Mouse (Mus musculus) heart, embryonic 16.5 days (tissue): ENCODE data around the gene Adamts9. TPM values are rescaled to one million over a fixed set of nuclear protein-coding genes. Genes with fewer than 3 reads are reported as not detected.

Experiments used
- ATAC-seq: fragments of 200-750 bp; cut with Nextera tagmentation; replicated peaks from 2 replicates; pipeline ENCODE4 v1.8.0; 2017; ENCODE audit warnings: moderate number of reproducible peaks; ENCODE audit not compliant: insufficient read depth, low FRiP score; ENCODE audit errors: extremely low read depth
- H3K27ac ChIP-seq: fragments of 300-500 bp; sonication (generic); 2 replicates; pipeline ENCODE4 v1.5.1; 2014; ENCODE audit warnings: mild to moderate bottlenecking, low read length, control low read depth, moderate library complexity
- H3K27me3 ChIP-seq: fragments of 300-500 bp; sonication (generic); 2 replicates; pipeline ENCODE4 v1.6.1; 2014; ENCODE audit warnings: low read length, mixed read lengths; ENCODE audit not compliant: control insufficient read depth, insufficient read depth
- H3K36me3 ChIP-seq: fragments of 300-500 bp; sonication (generic); 2 replicates; pipeline ENCODE4 v1.6.1; 2014; ENCODE audit not compliant: control insufficient read depth, insufficient read depth
- H3K4me1 ChIP-seq: fragments of 300-500 bp; sonication (generic); 2 replicates; pipeline ENCODE4 v1.6.1; 2014; ENCODE audit warnings: low read length, mixed read lengths; ENCODE audit not compliant: control insufficient read depth, insufficient read depth
- H3K4me2 ChIP-seq: fragments of 300-500 bp; sonication (generic); 2 replicates; pipeline ENCODE4 v1.6.1; 2014; ENCODE audit warnings: low read depth, mild to moderate bottlenecking, control low read depth, low read length
- H3K4me3 ChIP-seq: fragments of 300-500 bp; sonication (generic); 2 replicates; pipeline ENCODE4 v1.5.1; 2014; ENCODE audit warnings: mild to moderate bottlenecking, control low read depth, low read length
- H3K9ac ChIP-seq: fragments of 300-500 bp; sonication (generic); 2 replicates; pipeline ENCODE4 v1.6.1; 2014; ENCODE audit warnings: low read length, control low read depth
- H3K9me3 ChIP-seq: fragments of 300-500 bp; sonication (generic); replicated peaks from 2 replicates; pipeline ENCODE4 v1.6.1; 2016; ENCODE audit warnings: low read length; ENCODE audit not compliant: control insufficient read depth
- WGBS: fragments of 180-500 bp; shearing (Covaris S2); extraction: QIAGEN DNeasy Blood & Tissue Kit; methylation state at CpG from one replicate; pipeline ENCODE4 v1.1.7; 2014; 5-methylcytosine and 5-hydroxymethylcytosine counted together
- polyA plus RNA-seq: library from polyadenylated mRNA; unstranded; fragments of >200 nt; fragmentation: Nextera tagmentation; extraction: Ambion mirVana; gene quantifications from 2 replicates; pipeline ENCODE4 v1.2.1, GENCODE M21; 2015

Adamts9 gene
- polyA plus RNA-seq, 1 experiment from 2014 or later = 6.3 TPM

DNA sequence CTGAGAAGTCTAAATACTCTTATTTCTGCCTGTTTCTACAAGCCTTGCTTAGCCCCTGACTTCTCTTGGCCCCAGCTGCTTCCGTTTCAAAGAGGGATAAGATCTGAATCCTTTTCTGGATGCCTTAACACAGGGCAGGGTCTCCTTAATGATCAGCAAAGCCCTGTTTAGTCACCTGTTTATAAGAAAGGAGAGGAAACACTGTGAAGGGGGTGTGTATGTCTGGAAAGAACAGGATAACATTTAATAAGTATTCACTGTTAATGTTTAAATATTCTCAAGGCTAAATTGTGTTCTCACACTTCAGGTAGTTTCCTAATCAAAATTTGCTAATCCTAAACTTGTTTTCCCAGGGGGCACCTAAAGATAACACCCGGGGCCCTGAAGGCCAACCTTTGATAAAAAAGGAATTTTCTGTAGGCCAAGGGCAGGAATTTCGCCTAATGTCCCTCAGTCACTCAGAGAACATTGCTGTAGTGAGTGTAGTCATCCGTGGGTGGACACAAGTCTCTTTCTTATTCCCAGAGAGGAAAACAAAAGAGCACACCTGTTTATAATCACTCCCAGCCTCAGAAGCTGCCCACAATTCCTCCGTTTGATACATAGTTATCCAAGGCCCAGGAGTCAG, 82.9 kb downstream of the Adamts9 start:
- no peak overlapping the region for H3K4me3 ChIP-seq
- H3K27me3 ChIP-seq = no peaks in the 10 kb centered on the region
- no peak overlapping the region for H3K9ac ChIP-seq
- ATAC-seq = no peak
- no peaks in the 10 kb centered on the region for H3K9me3 ChIP-seq
- peak overlapping the region; percentile 48; the same call in 1 of the 2 replicates for H3K27ac ChIP-seq
- peaks cover 19% of the 10 kb centered on the region; the same call in 1 of the 2 replicates for H3K36me3 ChIP-seq
- 37% methylated on average over 5 of the region's 5 CpGs for WGBS
- no peak overlapping the region for H3K4me2 ChIP-seq
- peaks cover 17% of the 10 kb centered on the region for H3K4me1 ChIP-seq

DNA sequence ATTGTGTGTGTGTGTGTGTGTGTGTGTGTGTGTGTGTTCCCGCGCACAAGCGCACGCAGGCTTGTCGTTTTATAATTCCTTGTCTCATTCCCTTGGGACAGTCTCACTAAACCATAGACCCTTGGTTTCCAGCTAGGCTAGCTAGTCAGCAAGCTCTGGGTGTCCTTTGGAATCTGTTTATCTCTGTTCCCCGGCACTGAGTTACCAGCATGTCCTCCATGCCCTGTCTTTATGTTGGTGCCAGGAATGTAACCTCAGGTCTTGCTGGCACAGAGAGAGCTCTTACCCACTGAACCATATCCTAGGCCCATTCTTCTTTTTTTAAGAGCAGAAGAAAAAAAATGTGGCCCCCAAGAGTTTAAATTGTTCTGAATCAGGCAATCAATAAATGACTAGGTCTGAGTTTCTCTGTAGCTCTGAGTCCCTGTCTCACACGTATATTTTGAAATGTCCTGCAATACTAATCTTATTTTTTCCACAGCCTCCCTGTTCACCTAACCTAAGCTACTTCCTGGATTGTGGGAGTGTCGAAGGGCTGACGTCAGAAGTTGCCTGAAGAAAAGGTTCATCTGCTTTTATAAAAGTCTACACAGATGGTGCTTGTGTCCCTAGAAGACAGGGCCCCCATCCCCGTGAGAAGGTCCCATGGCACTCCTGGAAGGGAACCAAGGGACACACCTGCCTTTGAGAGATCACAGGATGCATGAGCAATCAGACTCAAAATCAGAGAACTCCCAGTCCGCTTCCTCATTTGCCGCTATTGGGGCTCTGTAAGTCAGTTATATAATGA, 84.4 kb downstream of the Adamts9 start:
- Histone ChIP-seq H3K9ac (no peak overlapping the region), H3K36me3 (peaks cover 19% of the 10 kb centered on the region; the same call in 1 of the 2 replicates), H3K4me1 (peaks cover 24% of the 10 kb centered on the region), H3K27me3 (no peaks in the 10 kb centered on the region), H3K9me3 (no peaks in the 10 kb centered on the region), H3K27ac (0 out of 2 replicates have a peak overlapping the region, but pooled peaks have one; percentile 8), H3K4me3 (no peak overlapping the region), H3K4me2 (no peak overlapping the region)
- WGBS = 75% methylated on average over 12 of the region's 12 CpGs
- ATAC-seq = no peak

DNA sequence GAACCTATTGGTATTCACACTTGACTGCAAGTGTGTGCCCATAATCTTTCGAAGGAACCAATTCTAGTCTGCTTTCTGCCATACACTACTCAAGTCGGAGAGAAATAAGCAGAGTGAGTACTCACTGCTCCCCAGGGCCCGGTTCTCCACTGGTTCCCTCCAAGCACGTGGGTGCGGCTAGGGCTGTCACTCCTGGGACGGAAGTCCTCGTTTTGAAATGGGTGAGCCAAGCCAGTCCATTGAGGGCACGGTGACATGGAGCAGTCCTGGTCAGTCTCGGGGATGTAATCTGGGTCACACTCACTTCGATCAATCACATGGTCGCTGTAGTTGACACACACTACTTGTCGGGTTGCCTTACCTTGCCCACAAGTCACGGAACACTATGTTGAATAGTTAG, 85.5 kb downstream of the Adamts9 start:
- H3K36me3 ChIP-seq = peaks cover 19% of the 10 kb centered on the region; the same call in 1 of the 2 replicates
- H3K9me3 ChIP-seq = no peaks in the 10 kb centered on the region
- H3K27ac ChIP-seq = no peak overlapping the region
- 87% methylated on average over 13 of the region's 13 CpGs for WGBS
- H3K4me2 ChIP-seq = no peak overlapping the region
- H3K4me1 ChIP-seq = peaks cover 24% of the 10 kb centered on the region
- no peak overlapping the region for H3K4me3 ChIP-seq
- H3K9ac ChIP-seq = no peak overlapping the region
- no peaks in the 10 kb centered on the region for H3K27me3 ChIP-seq
- no peak for ATAC-seq

DNA sequence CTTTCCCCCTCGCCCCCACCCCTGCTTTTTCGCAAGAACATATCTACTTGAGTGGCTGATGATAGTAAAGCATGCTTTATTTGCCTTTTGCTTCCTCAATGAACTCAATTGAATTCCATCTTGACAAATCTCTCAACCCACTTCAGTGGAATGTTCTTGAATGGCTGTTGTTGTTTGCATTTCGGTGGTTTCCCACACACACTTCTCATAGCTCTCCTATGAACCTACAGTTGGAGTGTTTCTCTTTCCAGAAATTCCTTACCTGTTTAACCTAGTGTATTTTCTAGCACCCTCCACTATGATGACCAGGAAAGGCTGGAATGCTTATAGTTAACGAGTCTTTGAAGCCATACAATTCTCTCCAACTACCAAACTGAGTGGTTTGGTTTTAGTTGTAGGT, 88.4 kb downstream of the Adamts9 start:
- WGBS = 62% methylated on average over 4 of the region's 4 CpGs
- no peak for ATAC-seq
- Histone ChIP-seq H3K4me1 (peaks cover 20% of the 10 kb centered on the region), H3K9me3 (no peaks in the 10 kb centered on the region), H3K36me3 (peaks cover 18% of the 10 kb centered on the region; the same call in 1 of the 2 replicates), H3K9ac (no peak overlapping the region), H3K4me2 (no peak overlapping the region), H3K27me3 (no peaks in the 10 kb centered on the region), H3K27ac (no peak overlapping the region), H3K4me3 (no peak overlapping the region)

DNA sequence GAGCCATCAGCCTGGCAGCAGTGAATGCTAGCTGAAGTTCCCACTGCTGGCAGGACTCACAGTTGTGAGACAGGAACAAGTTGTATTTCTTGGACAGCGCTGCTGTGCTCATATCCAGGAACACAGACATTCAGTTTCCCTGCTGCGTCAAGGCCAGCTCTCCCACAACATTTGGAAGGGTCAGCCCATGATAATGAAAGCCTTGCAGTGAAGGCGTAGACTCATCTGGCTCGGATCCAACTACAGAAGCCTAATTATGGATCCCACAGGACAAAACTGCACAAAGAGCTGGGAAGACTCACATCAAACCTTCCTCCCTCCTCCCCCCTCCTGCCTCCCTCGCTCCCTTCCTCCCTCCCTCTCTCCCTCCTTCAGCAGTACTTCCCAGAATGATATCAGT, 93.0 kb downstream of the Adamts9 start:
- Histone ChIP-seq H3K36me3 (peaks cover 6% of the 10 kb centered on the region; the same call in 1 of the 2 replicates), H3K4me2 (peak overlapping the region; percentile 14; the same call in 1 of the 2 replicates), H3K27me3 (no peaks in the 10 kb centered on the region), H3K9ac (peak overlapping the region; percentile 21; the same call in 1 of the 2 replicates), H3K4me1 (peaks cover 33% of the 10 kb centered on the region), H3K4me3 (no peak overlapping the region), H3K27ac (peak overlapping the region; percentile 89), H3K9me3 (no peaks in the 10 kb centered on the region)
- 15% methylated on average over 5 of the region's 5 CpGs for WGBS
- peak; percentile 91 for ATAC-seq

DNA sequence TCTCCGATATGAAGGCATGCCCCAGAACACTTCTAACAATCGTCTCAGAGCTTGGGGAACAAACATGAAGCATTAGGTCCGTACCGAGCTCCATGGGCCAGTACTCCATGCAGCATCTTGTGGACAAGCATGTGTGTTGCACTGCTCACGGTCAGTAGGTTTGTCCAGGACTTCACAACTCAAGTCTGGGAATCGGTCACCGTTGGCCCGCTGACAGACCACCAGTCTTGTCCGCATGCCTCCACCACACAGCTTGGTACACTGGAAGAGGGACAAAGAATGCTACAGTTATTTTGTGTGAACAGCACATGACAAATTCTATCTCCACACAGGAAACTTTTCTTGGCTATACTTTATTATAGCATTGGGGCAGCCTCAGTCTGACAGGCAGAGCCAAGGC, 94.1 kb downstream of the Adamts9 start:
- Histone ChIP-seq H3K36me3 (peaks cover 9% of the 10 kb centered on the region; the same call in 1 of the 2 replicates), H3K4me1 (peaks cover 28% of the 10 kb centered on the region), H3K4me3 (no peak overlapping the region), H3K27me3 (no peaks in the 10 kb centered on the region), H3K27ac (peak overlapping the region; percentile 82), H3K9me3 (no peaks in the 10 kb centered on the region), H3K4me2 (no peak overlapping the region), H3K9ac (no peak overlapping the region)
- 73% methylated on average over 9 of the region's 9 CpGs for WGBS
- ATAC-seq = no peak

DNA sequence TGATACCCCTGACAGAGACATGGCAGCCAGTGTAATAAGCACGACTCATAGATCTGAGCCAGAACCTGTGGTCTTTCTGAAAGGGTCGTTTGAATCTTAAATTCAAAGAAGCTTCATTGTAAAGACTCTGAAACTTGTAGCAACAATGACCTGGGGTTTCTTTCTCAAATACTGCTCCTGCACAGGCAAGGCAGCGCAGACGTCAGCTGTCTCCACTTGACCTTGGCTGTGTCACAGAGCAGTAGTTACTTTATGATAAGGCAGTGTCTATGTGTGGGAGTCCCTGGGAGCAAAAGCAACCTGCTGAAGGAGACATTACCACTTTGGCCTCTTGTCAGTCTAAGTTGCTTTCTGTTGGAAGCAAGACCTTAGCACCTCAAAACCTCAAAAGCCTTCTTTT, 96.7 kb downstream of the Adamts9 start:
- peaks cover 28% of the 10 kb centered on the region for H3K4me1 ChIP-seq
- H3K36me3 ChIP-seq = peaks cover 9% of the 10 kb centered on the region; the same call in 1 of the 2 replicates
- no peak for ATAC-seq
- peak overlapping the region; percentile 70 for H3K27ac ChIP-seq
- WGBS = 39% methylated on average over 4 of the region's 4 CpGs
- H3K4me2 ChIP-seq = no peak overlapping the region
- no peaks in the 10 kb centered on the region for H3K9me3 ChIP-seq
- H3K4me3 ChIP-seq = no peak overlapping the region
- no peaks in the 10 kb centered on the region for H3K27me3 ChIP-seq
- H3K9ac ChIP-seq = no peak overlapping the region

DNA sequence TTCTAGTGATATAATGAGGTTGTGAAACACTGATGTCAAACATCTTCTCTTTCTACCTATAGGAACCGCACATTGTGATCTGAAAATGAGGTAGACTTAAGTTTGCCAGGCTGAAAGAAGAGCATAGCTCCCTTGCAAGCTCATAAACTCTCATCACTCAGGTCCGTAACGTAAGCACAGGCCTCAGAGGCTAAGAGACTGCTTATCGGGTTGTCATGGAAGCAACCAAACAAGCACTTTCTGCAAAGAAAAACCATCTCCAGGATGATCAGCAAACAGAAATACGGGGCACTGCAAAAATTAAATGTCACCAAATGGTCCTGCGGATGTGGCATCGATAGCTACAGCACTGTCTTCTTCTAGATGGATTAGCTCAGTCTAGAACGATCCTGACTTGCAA, 97.4 kb downstream of the Adamts9 start:
- 53% methylated on average over 8 of the region's 8 CpGs for WGBS
- H3K4me2 ChIP-seq = no peak overlapping the region
- H3K27me3 ChIP-seq = no peaks in the 10 kb centered on the region
- H3K4me1 ChIP-seq = peaks cover 23% of the 10 kb centered on the region
- H3K4me3 ChIP-seq = no peak overlapping the region
- H3K36me3 ChIP-seq = peaks cover 9% of the 10 kb centered on the region; the same call in 1 of the 2 replicates
- ATAC-seq = no peak
- peak overlapping the region; percentile 61 for H3K27ac ChIP-seq
- no peaks in the 10 kb centered on the region for H3K9me3 ChIP-seq
- H3K9ac ChIP-seq = no peak overlapping the region

DNA sequence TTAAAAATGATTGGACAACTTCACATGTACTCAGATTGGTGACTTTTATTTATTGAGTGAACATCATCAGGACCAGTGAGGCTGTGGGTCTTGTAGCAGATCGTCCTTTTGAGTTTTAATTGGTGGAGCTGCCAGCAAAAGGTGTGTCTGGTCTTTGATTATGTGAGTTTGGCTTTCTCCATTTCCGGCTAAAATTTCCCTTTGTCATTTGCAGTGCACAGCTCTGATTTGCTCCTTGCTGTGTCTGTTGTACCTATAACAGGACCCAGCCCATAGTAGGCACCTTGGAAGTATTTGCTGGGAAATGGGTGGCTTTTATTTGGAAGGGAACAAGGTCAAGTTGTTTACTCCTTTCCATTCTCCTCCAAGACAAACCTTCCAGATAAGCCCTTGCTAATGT, 99.8 kb downstream of the Adamts9 start:
- Histone ChIP-seq H3K4me3 (no peak overlapping the region), H3K9ac (no peak overlapping the region), H3K4me2 (no peak overlapping the region), H3K9me3 (no peaks in the 10 kb centered on the region), H3K36me3 (0 out of 2 replicates have a peak, but pooled peaks cover 5% of the 10 kb centered on the region), H3K4me1 (peaks cover 12% of the 10 kb centered on the region), H3K27ac (no peak overlapping the region), H3K27me3 (no peaks in the 10 kb centered on the region)
- ATAC-seq = no peak
- WGBS = 91% methylated on average over 2 of the region's 2 CpGs
